Mouse (Mus musculus) G1E (cell line): ENCODE data around the gene Gm11639. TPM values are rescaled to one million over a fixed set of nuclear protein-coding genes. Genes with fewer than 3 reads are reported as not detected.
A peak's percentile ranks its signal among the peaks of the same experiment; 100 is the strongest.

Experiments used
- ATAC-seq: 2 replicates; pipeline ENCODE4 v1.8.0; 2016; ENCODE audit warnings: mild to moderate bottlenecking; ENCODE audit not compliant: insufficient number of reproducible peaks, poor library complexity, low FRiP score, severe bottlenecking; ENCODE audit errors: extremely low read depth
- DNase-seq: peaks from one replicate; pipeline ENCODE4 v3.0.0; 2012; ENCODE audit warnings: low spot score
- H3K27me3 ChIP-seq: 2 replicates; pipeline ENCODE4 v1.6.1; 2012; ENCODE audit warnings: mild to moderate bottlenecking, low read length, inconsistent platforms; ENCODE audit not compliant: insufficient read depth
- H3K36me3 ChIP-seq: replicated peaks from 2 replicates; pipeline ENCODE3; 2012; ENCODE audit warnings: mild to moderate bottlenecking, inconsistent platforms
- H3K4me1 ChIP-seq: 2 replicates; pipeline ENCODE4 v1.6.1; 2012; ENCODE audit warnings: low read depth, low read length, inconsistent platforms, mixed read lengths; ENCODE audit not compliant: insufficient read depth
- H3K4me3 ChIP-seq: 2 replicates; pipeline ENCODE4 v1.5.1; 2012; ENCODE audit warnings: low read depth, mild to moderate bottlenecking, inconsistent platforms, low read length, moderate library complexity, mixed read lengths
- H3K9me3 ChIP-seq: replicated peaks from 2 replicates; pipeline ENCODE4 v1.6.1; 2012; ENCODE audit warnings: inconsistent platforms
- CTCF ChIP-seq: IDR thresholded peaks from 2 replicates; pipeline ENCODE4 v1.5.1; 2012; ENCODE audit warnings: low read depth, low read length, inconsistent platforms, mixed read lengths
- GATA1 ChIP-seq: IDR thresholded peaks from 2 replicates; pipeline ENCODE4 v1.6.1; 2012; ENCODE audit warnings: borderline replicate concordance, low read length, inconsistent platforms, mixed read lengths
- GATA2 ChIP-seq: IDR thresholded peaks from 2 replicates; pipeline ENCODE4 v1.6.1; 2012; ENCODE audit warnings: low read depth, low read length, inconsistent platforms, borderline replicate concordance
- POLR2AphosphoS5 ChIP-seq: IDR thresholded peaks from 2 replicates; pipeline ENCODE4 v1.6.1; 2012; ENCODE audit warnings: low read depth, low read length, inconsistent platforms; ENCODE audit not compliant: insufficient replicate concordance
- TAL1 ChIP-seq: conservative IDR thresholded peaks from 2 replicates; pipeline ENCODE4 v1.6.1; 2012; ENCODE audit warnings: low read depth, low read length, inconsistent platforms, mixed read lengths
- polyA plus RNA-seq: library from polyadenylated mRNA; stranded (reverse); fragments of >175 nt; gene quantifications from 2 replicates; pipeline ENCODE4 v1.2.3, GENCODE M21; 2012
- total RNA-seq, 2 experiments: library from RNA; stranded (forward) in 1 of 2; stranded (reverse) in 1 of 2; fragments of 200-1000 nt in 1 of 2; fragments of >200 nt in 1 of 2; fragmentation: Nextera tagmentation in 1 of 2; gene quantifications; 2 replicates each; pipeline ENCODE4 v1.2.3; 2014 to 2017

The Gm11639 gene
- total and polyA plus RNA-seq, 3 experiments, result under 0.01 TPM; not detected in 2

DNA sequence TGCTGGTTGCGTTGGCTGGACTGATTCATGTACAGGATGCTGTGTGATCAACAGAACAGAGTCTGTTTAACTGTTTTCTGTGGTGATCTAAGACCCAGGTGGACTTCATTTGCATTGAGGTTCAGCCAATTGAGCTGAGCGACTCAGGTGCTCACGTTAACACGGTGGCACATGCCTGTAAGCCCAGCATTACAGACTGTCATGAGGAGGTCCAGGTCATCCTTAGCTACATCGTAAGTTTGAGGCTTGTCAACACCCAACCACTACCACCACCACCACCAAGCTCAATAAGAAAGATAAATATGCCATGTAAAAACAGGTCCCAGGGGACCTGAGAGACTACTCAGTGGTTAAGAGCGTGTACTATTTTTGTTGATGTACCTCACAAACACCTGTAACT lies 40.1 kb upstream of the Gm11639 start:
- TF ChIP-seq TAL1, result no peak
- TF ChIP-seq POLR2AphosphoS5, result no peak
- TF ChIP-seq GATA2, result no peak
- TF ChIP-seq GATA1, result no peak
- TF ChIP-seq CTCF, result no peak
- peaks cover 2% of the 10 kb centered on the region for H3K36me3 ChIP-seq
- H3K27me3 ChIP-seq, result peaks cover 57% of the 10 kb centered on the region
- H3K4me3 ChIP-seq, result no peak overlapping the region
- peaks cover 32% of the 10 kb centered on the region for H3K4me1 ChIP-seq
- DNase-seq (no peak), ATAC-seq (no peak)
- peaks cover 3% of the 10 kb centered on the region; the same call in 1 of the 2 replicates for H3K9me3 ChIP-seq

- no peak for TF ChIP-seq TAL1
- TF ChIP-seq POLR2AphosphoS5, result no peak
- no peak for TF ChIP-seq CTCF
- no peak for TF ChIP-seq GATA2
- TF ChIP-seq GATA1, result no peak
- H3K4me1 ChIP-seq, result peaks cover 32% of the 10 kb centered on the region
- no peak overlapping the region for H3K4me3 ChIP-seq
- H3K36me3 ChIP-seq, result peaks cover 2% of the 10 kb centered on the region
- peaks cover 51% of the 10 kb centered on the region for H3K27me3 ChIP-seq
- ATAC-seq, result no peak
- no peak for DNase-seq
- peaks cover 3% of the 10 kb centered on the region; the same call in 1 of the 2 replicates for H3K9me3 ChIP-seq
Observed at GRCm38 (mm10) chr11:104646173-104646572, 39.3 kb upstream of the Gm11639 start.

DNA sequence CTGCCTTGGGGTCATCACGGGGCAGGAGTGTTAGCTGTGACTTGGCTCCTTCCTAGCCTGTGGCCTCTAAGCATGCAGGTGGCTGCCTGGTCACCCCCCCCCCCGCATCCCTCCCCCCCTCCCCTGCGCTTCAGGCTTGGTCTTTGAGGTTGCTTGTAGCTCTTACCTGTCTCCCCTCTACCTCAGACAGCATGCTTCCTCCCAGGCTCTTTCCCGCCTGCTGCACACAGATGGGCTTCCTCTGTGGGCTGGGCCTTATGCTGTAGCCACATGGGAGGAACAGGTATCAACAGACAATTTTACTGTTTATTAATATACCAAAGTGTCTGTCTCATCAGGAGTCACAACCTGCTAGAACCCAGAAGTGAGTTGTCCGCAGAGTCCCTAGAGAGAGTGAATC lies 38.9 kb upstream of the Gm11639 start:
- peaks cover 47% of the 10 kb centered on the region for H3K27me3 ChIP-seq
- DNase-seq (no peak), ATAC-seq (no peak)
- TF ChIP-seq TAL1, result no peak
- TF ChIP-seq POLR2AphosphoS5, result no peak
- no peak for TF ChIP-seq GATA1
- TF ChIP-seq GATA2, result no peak
- no peak for TF ChIP-seq CTCF
- H3K9me3 ChIP-seq, result peaks cover 3% of the 10 kb centered on the region; the same call in 1 of the 2 replicates
- H3K36me3 ChIP-seq, result peaks cover 2% of the 10 kb centered on the region
- H3K4me3 ChIP-seq, result no peak overlapping the region
- peaks cover 32% of the 10 kb centered on the region for H3K4me1 ChIP-seq

- DNase-seq (no peak), ATAC-seq (no peak)
- no peak overlapping the region for H3K4me3 ChIP-seq
- H3K4me1 ChIP-seq, result peaks cover 28% of the 10 kb centered on the region
- H3K9me3 ChIP-seq, result peaks cover 3% of the 10 kb centered on the region; the same call in 1 of the 2 replicates
- H3K36me3 ChIP-seq, result peaks cover 2% of the 10 kb centered on the region
- TF ChIP-seq TAL1 (no peak), GATA2 (no peak), POLR2AphosphoS5 (no peak), CTCF (no peak), GATA1 (no peak)
- H3K27me3 ChIP-seq, result peaks cover 40% of the 10 kb centered on the region
Observed at GRCm38 (mm10) chr11:104647188-104647867, 38.2 kb upstream of the Gm11639 start.

- Histone ChIP-seq H3K9me3 (peaks cover 3% of the 10 kb centered on the region; the same call in 1 of the 2 replicates), H3K4me1 (peaks cover 26% of the 10 kb centered on the region), H3K27me3 (peaks cover 38% of the 10 kb centered on the region), H3K4me3 (no peak overlapping the region), H3K36me3 (peaks cover 2% of the 10 kb centered on the region)
- DNase-seq (no peak), ATAC-seq (no peak)
- peak; percentile 90 for TF ChIP-seq CTCF
- no peak for TF ChIP-seq GATA1
Observed at GRCm38 (mm10) chr11:104648571-104648970, 36.9 kb upstream of the Gm11639 start.

- ATAC-seq (no peak), DNase-seq (no peak)
- Histone ChIP-seq H3K9me3 (peaks cover 16% of the 10 kb centered on the region), H3K27me3 (peaks cover 50% of the 10 kb centered on the region), H3K4me1 (peaks cover 55% of the 10 kb centered on the region), H3K36me3 (peaks cover 5% of the 10 kb centered on the region), H3K4me3 (peak overlapping the region; percentile 8; the same call in 1 of the 2 replicates)
- TF ChIP-seq GATA2, result no peak
Observed at GRCm38 (mm10) chr11:104660599-104660998, 24.9 kb upstream of the Gm11639 start.

DNA sequence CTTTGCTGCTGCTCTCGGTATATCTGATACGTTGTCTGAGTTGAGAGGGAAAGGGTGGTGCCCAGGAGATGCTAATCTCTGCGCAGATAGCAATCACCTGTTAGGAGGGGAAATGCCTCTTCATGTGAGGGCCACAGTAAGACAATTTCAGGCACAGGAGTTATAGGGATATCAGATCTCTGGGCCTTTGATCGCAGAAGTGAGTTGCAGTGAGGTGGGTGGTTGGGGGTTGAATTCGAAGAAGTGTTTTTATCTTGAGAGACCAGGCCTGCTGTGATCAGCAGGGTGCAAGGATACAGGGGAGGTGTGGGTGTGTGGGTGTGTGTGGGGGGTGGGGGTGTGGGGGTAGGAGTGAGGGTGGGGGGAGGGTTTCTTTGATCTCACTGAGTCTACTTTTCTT lies 24.4 kb upstream of the Gm11639 start:
- Histone ChIP-seq H3K36me3 (peaks cover 5% of the 10 kb centered on the region), H3K4me1 (peaks cover 51% of the 10 kb centered on the region), H3K9me3 (peaks cover 16% of the 10 kb centered on the region), H3K4me3 (peak overlapping the region; percentile 62; the same call in 1 of the 2 replicates), H3K27me3 (peaks cover 51% of the 10 kb centered on the region)
- peak; percentile 78 for DNase-seq
- peak; percentile 82 for ATAC-seq
- TF ChIP-seq TAL1, result peak; percentile 63; the same call in 1 of the 2 replicates
- no peak for TF ChIP-seq POLR2AphosphoS5
